Mouse (Mus musculus): ENCODE measurements around the gene Aox2.

- TF ChIP-seq ZNF384 (IDR thresholded peaks at IDR 0.05; ENCODE audit: low read depth, low read length): no peak
- peak; percentile 94 for TF ChIP-seq CHD2 (IDR thresholded peaks at IDR 0.05; ENCODE audit: low read depth, low read length)
- no peak for TF ChIP-seq MAFK (IDR thresholded peaks at IDR 0.05; ENCODE audit: insufficient read depth, low read depth, low read length)
These were observed 114.6 kb downstream of the Aox2 start, which contains the start of gene Bzw1 for GRCm38 (mm10) chr1:58392652-58393283.
